In the genomic region with DNA sequence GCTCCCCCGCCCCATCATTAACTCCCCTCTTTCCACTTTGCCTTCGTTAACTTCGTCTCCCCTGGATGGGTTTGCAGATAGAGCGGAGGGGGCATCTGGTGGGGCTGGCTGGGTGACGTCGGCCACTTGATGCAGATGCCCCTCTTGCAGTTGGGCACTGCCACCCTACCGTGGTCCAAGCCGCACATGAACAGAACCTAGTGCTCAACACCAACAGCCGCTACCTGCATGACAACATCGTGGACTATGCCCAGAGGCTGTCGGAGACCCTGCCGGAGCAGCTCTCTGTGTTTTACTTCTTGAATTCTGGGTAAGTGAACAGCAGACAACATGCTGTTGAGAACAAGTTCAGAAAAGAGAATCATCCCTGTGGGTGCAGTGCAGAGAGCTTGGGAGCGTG, we compare ENCODE assay signal across 16 mouse cellular contexts. TPM values are rescaled to one million over a fixed set of nuclear protein-coding genes. Genes with fewer than 3 reads are reported as not detected.
A peak's percentile ranks its signal among the peaks of the same experiment; 100 is the strongest.
DNase-seq lines count a peak whose midpoint lies in the region; ATAC-seq lines count a peak whose summit lies in the region.
"Had no signal": no experiment of that assay in that cellular context is flagged by ENCODE, and none has a peak within 500 bp of the region (broad histone marks: within the 10 kb centered on the region; RNA-seq: fewer than 3 reads in every experiment).

No protein-coding gene starts in this region.

- H3K4me1 ChIP-seq in megakaryocyte, embryonic 14.5 days, result peaks cover 80% of the 10 kb centered on the region
- H3K4me1 ChIP-seq in intestine, embryonic 16.5 days (ENCODE audit: control insufficient read depth, insufficient read depth, low read length), result peaks cover 32% of the 10 kb centered on the region
- peaks cover 47% of the 10 kb centered on the region for H3K4me1 ChIP-seq in liver, embryonic 15.5 days (replicated peaks)
- peaks cover 16% of the 10 kb centered on the region for H3K4me1 ChIP-seq in midbrain, embryonic 16.5 days (ENCODE audit: control insufficient read depth, insufficient read depth, low read length)

- H3K9ac ChIP-seq in intestine, embryonic 16.5 days (ENCODE audit: low read depth, low read length), result no peak overlapping the region; the same call in 1 of the 2 replicates
- no peak overlapping the region for H3K9ac ChIP-seq in liver, embryonic 15.5 days
- no peak overlapping the region for H3K9ac ChIP-seq in midbrain, embryonic 16.5 days (ENCODE audit: low read depth, low read length)

- peak; percentile 90 for DNase-seq in heart, adult 11 months
- no peak for DNase-seq in heart, postnatal 10 days
- no peak for DNase-seq in layer of hippocampus, adult 9-10 months (ENCODE audit: low spot score)
- DNase-seq: adrenal gland, adult 2 months; retina, postnatal 1 day; right cerebral cortex, postnatal 4 days; thymus, postnatal 4 days had no signal

- 91% methylated on average over 13 of the region's 13 CpGs for WGBS in intestine, embryonic 16.5 days
- WGBS in liver, embryonic 15.5 days (ENCODE audit: insufficient replicate concordance), result 82% methylated on average over 13 of the region's 13 CpGs
- 93% methylated on average over 13 of the region's 13 CpGs for WGBS in midbrain, embryonic 16.5 days

- H3K27me3 ChIP-seq in megakaryocyte, embryonic 14.5 days (replicated peaks), result no peaks in the 10 kb centered on the region
- no peaks in the 10 kb centered on the region for H3K27me3 ChIP-seq in intestine, embryonic 16.5 days (replicated peaks; ENCODE audit: control insufficient read depth, insufficient read depth, low read length)
- no peaks in the 10 kb centered on the region for H3K27me3 ChIP-seq in liver, embryonic 15.5 days
- no peaks in the 10 kb centered on the region for H3K27me3 ChIP-seq in midbrain, embryonic 16.5 days (ENCODE audit: control insufficient read depth, insufficient read depth, low read depth, low read length)
- H3K27me3 ChIP-seq: embryonic facial prominence, embryonic 12.5 days had no signal

- intact Hi-C loops in heart, postnatal 10 days (cut with DNase I), result no loop called here

- H3K27ac ChIP-seq in intestine, embryonic 16.5 days (ENCODE audit: low read length), result no peak overlapping the region
- H3K27ac ChIP-seq in liver, embryonic 15.5 days (replicated peaks), result no peak overlapping the region
- H3K27ac ChIP-seq in midbrain, embryonic 16.5 days (ENCODE audit: low read length), result no peak overlapping the region
- H3K27ac ChIP-seq: hindbrain, embryonic 10.5 days; midbrain, embryonic 10.5 days had no signal

- H3K4me3 ChIP-seq in megakaryocyte, embryonic 14.5 days (replicated peaks), result peak overlapping the region; percentile 28
- H3K4me3 ChIP-seq in intestine, embryonic 16.5 days (ENCODE audit: low read length), result no peak overlapping the region
- H3K4me3 ChIP-seq in liver, embryonic 15.5 days (replicated peaks), result no peak overlapping the region
- no peak overlapping the region for H3K4me3 ChIP-seq in midbrain, embryonic 16.5 days (ENCODE audit: low read depth, low read length)

- peaks cover 54% of the 10 kb centered on the region for H3K36me3 ChIP-seq in megakaryocyte, embryonic 14.5 days (replicated peaks; ENCODE audit: low read length)
- peaks cover 18% of the 10 kb centered on the region; the same call in 1 of the 2 replicates for H3K36me3 ChIP-seq in intestine, embryonic 16.5 days (ENCODE audit: control insufficient read depth, insufficient read depth, low read length)
- peaks cover 56% of the 10 kb centered on the region for H3K36me3 ChIP-seq in liver, embryonic 15.5 days (replicated peaks)
- H3K36me3 ChIP-seq in midbrain, embryonic 16.5 days (ENCODE audit: control insufficient read depth, insufficient read depth, low read length), result peaks cover 26% of the 10 kb centered on the region

- no peaks in the 10 kb centered on the region for H3K9me3 ChIP-seq in megakaryocyte, embryonic 14.5 days
- H3K9me3 ChIP-seq in intestine, embryonic 16.5 days (ENCODE audit: control insufficient read depth, low read length), result no peaks in the 10 kb centered on the region
- no peaks in the 10 kb centered on the region for H3K9me3 ChIP-seq in liver, embryonic 15.5 days (replicated peaks)
- H3K9me3 ChIP-seq in midbrain, embryonic 16.5 days (replicated peaks; ENCODE audit: control insufficient read depth, low read length, poor library complexity, severe bottlenecking), result no peaks in the 10 kb centered on the region
- H3K9me3 ChIP-seq: embryonic facial prominence, embryonic 12.5 days; hindbrain, embryonic 10.5 days; midbrain, embryonic 10.5 days had no signal

- ATAC-seq in megakaryocyte, adult 5-6 weeks (ENCODE audit: poor library complexity, severe bottlenecking), result no peak
- ATAC-seq in intestine, embryonic 16.5 days, result no peak
- no peak for ATAC-seq in liver, embryonic 15.5 days (ENCODE audit: insufficient read depth)
- no peak for ATAC-seq in midbrain, embryonic 16.5 days
- ATAC-seq: CD4-positive, CD25-positive, alpha-beta regulatory T cell, adult 4 months had no signal

- H3K4me2 ChIP-seq in intestine, embryonic 16.5 days (ENCODE audit: low read depth, low read length), result peak overlapping the region; percentile 83; the same call in 1 of the 2 replicates
- H3K4me2 ChIP-seq in liver, embryonic 15.5 days, result peak overlapping the region; percentile 96
- H3K4me2 ChIP-seq in midbrain, embryonic 16.5 days (ENCODE audit: low read length), result no peak overlapping the region

RNA-seq across cellular contexts. Expression of a gene that starts 1.9 kb away (rescaled TPM):
- total RNA-seq in heart, postnatal 10 days (2021), result 10 to 100 TPM; 10.5 to 12.1 TPM
- polyA plus RNA-seq in megakaryocyte, embryonic 14.5 days (2012; ENCODE audit: insufficient read depth, low replicate concordance), result 10.1 and 21.6 TPM in 2 replicates
- total RNA-seq in megakaryocyte, adult 5-6 weeks (2015), result 8.5 and 10.3 TPM in 2 replicates
- 5.8 and 9.0 TPM in 2 replicates for total RNA-seq in megakaryocyte, adult 5-6 weeks (2017)
- polyA plus RNA-seq in intestine, embryonic 16.5 days (2015; fragmentation: Nextera tagmentation; extraction: Ambion mirVana), result 20.5 and 20.9 TPM in 2 replicates
- polyA plus RNA-seq in liver, embryonic 15.5 days (2015; fragmentation: Nextera tagmentation; extraction: Ambion mirVana), result 11.8 and 12.0 TPM in 2 replicates
- 9.4 and 9.7 TPM in 2 replicates for polyA plus RNA-seq in midbrain, embryonic 16.5 days (2015; fragmentation: Nextera tagmentation; extraction: Ambion mirVana)

RNA-seq across cellular contexts. Expression of a gene that starts 20.2 kb away (rescaled TPM):
- total RNA-seq in heart, postnatal 10 days (2021), result 100 to 1,000 TPM; 237 to 257 TPM
- polyA plus RNA-seq in megakaryocyte, embryonic 14.5 days (2012; ENCODE audit: insufficient read depth, low replicate concordance), result 373 and 587 TPM in 2 replicates
- 319 and 341 TPM in 2 replicates for total RNA-seq in megakaryocyte, adult 5-6 weeks (2015)
- total RNA-seq in megakaryocyte, adult 5-6 weeks (2017), result 548 and 571 TPM in 2 replicates
- 261 and 264 TPM in 2 replicates for polyA plus RNA-seq in intestine, embryonic 16.5 days (2015; fragmentation: Nextera tagmentation; extraction: Ambion mirVana)
- polyA plus RNA-seq in liver, embryonic 15.5 days (2015; fragmentation: Nextera tagmentation; extraction: Ambion mirVana), result 171 and 173 TPM in 2 replicates
- 273 and 303 TPM in 2 replicates for polyA plus RNA-seq in midbrain, embryonic 16.5 days (2015; fragmentation: Nextera tagmentation; extraction: Ambion mirVana)

RNA-seq across cellular contexts. Expression of a gene that starts 33.1 kb away (rescaled TPM):
- total RNA-seq in heart, postnatal 10 days (2021), result 10 to 100 TPM; 30.5 to 30.9 TPM
- polyA plus RNA-seq in megakaryocyte, embryonic 14.5 days (2012; ENCODE audit: insufficient read depth, low replicate concordance), result 44.8 and 144 TPM in 2 replicates
- total RNA-seq in megakaryocyte, adult 5-6 weeks (2015), result 45.3 and 50.5 TPM in 2 replicates
- total RNA-seq in megakaryocyte, adult 5-6 weeks (2017), result 38.1 and 52.6 TPM in 2 replicates
- polyA plus RNA-seq in intestine, embryonic 16.5 days (2015; fragmentation: Nextera tagmentation; extraction: Ambion mirVana), result 150 and 175 TPM in 2 replicates
- polyA plus RNA-seq in liver, embryonic 15.5 days (2015; fragmentation: Nextera tagmentation; extraction: Ambion mirVana), result 92.3 and 95.6 TPM in 2 replicates
- polyA plus RNA-seq in midbrain, embryonic 16.5 days (2015; fragmentation: Nextera tagmentation; extraction: Ambion mirVana), result 83.7 and 85.9 TPM in 2 replicates

RNA-seq across cellular contexts. Expression of a gene that starts 49.3 kb away (rescaled TPM):
- 10 to 100 TPM; 24.1 to 25.4 TPM for total RNA-seq in heart, postnatal 10 days (2021)
- 12.9 and 15.1 TPM in 2 replicates for polyA plus RNA-seq in megakaryocyte, embryonic 14.5 days (2012; ENCODE audit: insufficient read depth, low replicate concordance)
- total RNA-seq in megakaryocyte, adult 5-6 weeks (2015), result 50.8 and 63.1 TPM in 2 replicates
- 19.2 and 35.5 TPM in 2 replicates for total RNA-seq in megakaryocyte, adult 5-6 weeks (2017)
- 42.0 and 44.4 TPM in 2 replicates for polyA plus RNA-seq in intestine, embryonic 16.5 days (2015; fragmentation: Nextera tagmentation; extraction: Ambion mirVana)
- 20.0 and 21.1 TPM in 2 replicates for polyA plus RNA-seq in liver, embryonic 15.5 days (2015; fragmentation: Nextera tagmentation; extraction: Ambion mirVana)
- 80.0 and 82.7 TPM in 2 replicates for polyA plus RNA-seq in midbrain, embryonic 16.5 days (2015; fragmentation: Nextera tagmentation; extraction: Ambion mirVana)
